Mouse (Mus musculus) cerebellum, postnatal 36 days (tissue): ENCODE results near the gene Gm12886.

ENCODE experiments used
- DNase-seq, 2 experiments: peaks; one replicate each; pipeline ENCODE4 v3.0.0; 2021 to 2022; ENCODE audit warnings: mixed read lengths in 2 of 2

The Gm12886 gene

GRCm38 (mm10) chr4:121422999-121423398 lies at the start of gene Gm12886:
Gene Gm12886, minus strand, starts transcription at chr4:121423099.
- DNase-seq: no peak
